Mouse (Mus musculus): ENCODE results near the gene Pik3ap1. TPM values are rescaled to one million over a fixed set of nuclear protein-coding genes. Genes with fewer than 3 reads are reported as not detected.

Pik3ap1 gene
- polyA plus RNA-seq, 1 experiment from 2014 or later = 2.0 TPM

- Histone ChIP-seq H3K4me1 (peaks cover 5% of the 10 kb centered on the region), H3K9ac (no peak overlapping the region), H3K4me3 (no peak overlapping the region), H3K9me3 (no peaks in the 10 kb centered on the region), H3K27ac (replicated peaks) (no peak overlapping the region), H3K27me3 (replicated peaks) (no peaks in the 10 kb centered on the region), H3K36me3 (no peaks in the 10 kb centered on the region), H3K4me2 (no peak overlapping the region)
- WGBS = 71% methylated on average over 7 of the region's 7 CpGs
- ATAC-seq (ENCODE audit: extremely low read depth, insufficient number of reproducible peaks, low FRiP score, low TSS enrichment) = no peak
These were observed 114.0 kb downstream of the Pik3ap1 start for GRCm38 (mm10) chr19:41270906-41271305.

- Histone ChIP-seq H3K4me3 (no peak overlapping the region), H3K9ac (no peak overlapping the region), H3K27me3 (replicated peaks) (no peaks in the 10 kb centered on the region), H3K36me3 (no peaks in the 10 kb centered on the region), H3K4me2 (no peak overlapping the region), H3K9me3 (no peaks in the 10 kb centered on the region), H3K27ac (replicated peaks) (no peak overlapping the region; the same call in 1 of the 2 replicates), H3K4me1 (peaks cover 5% of the 10 kb centered on the region)
- WGBS = 44% methylated on average over 9 of the region's 9 CpGs
- ATAC-seq (ENCODE audit: extremely low read depth, insufficient number of reproducible peaks, low FRiP score, low TSS enrichment) = no peak
These were observed 114.7 kb downstream of the Pik3ap1 start for GRCm38 (mm10) chr19:41270151-41270727.

GRCm38 (mm10) chr19:41266251-41266901, 118.5 kb downstream of the Pik3ap1 start:
- Histone ChIP-seq H3K4me3 (no peak overlapping the region), H3K4me1 (peaks cover 25% of the 10 kb centered on the region), H3K27me3 (replicated peaks) (no peaks in the 10 kb centered on the region), H3K4me2 (no peak overlapping the region), H3K36me3 (no peaks in the 10 kb centered on the region), H3K9ac (no peak overlapping the region), H3K9me3 (no peaks in the 10 kb centered on the region), H3K27ac (replicated peaks) (no peak overlapping the region)
- no peak for ATAC-seq (ENCODE audit: extremely low read depth, insufficient number of reproducible peaks, low FRiP score, low TSS enrichment)
- 52% methylated on average over 8 of the region's 8 CpGs for WGBS

GRCm38 (mm10) chr19:41264331-41264799, 120.5 kb downstream of the Pik3ap1 start:
- no peak for ATAC-seq (ENCODE audit: extremely low read depth, insufficient number of reproducible peaks, low FRiP score, low TSS enrichment)
- peak overlapping the region; percentile 99 for H3K27ac ChIP-seq (replicated peaks)
- no peaks in the 10 kb centered on the region for H3K27me3 ChIP-seq (replicated peaks)
- H3K4me2 ChIP-seq = peak overlapping the region; percentile 75
- 26% methylated on average over 13 of the region's 13 CpGs for WGBS
- H3K36me3 ChIP-seq = peaks cover 5% of the 10 kb centered on the region; the same call in 1 of the 2 replicates
- peak overlapping the region; percentile 96 for H3K4me3 ChIP-seq
- no peaks in the 10 kb centered on the region for H3K9me3 ChIP-seq
- peak overlapping the region; percentile 94 for H3K9ac ChIP-seq
- peaks cover 39% of the 10 kb centered on the region for H3K4me1 ChIP-seq

GRCm38 (mm10) chr19:41263630-41264295, 121.1 kb downstream of the Pik3ap1 start, which contains the start of gene Tm9sf3:
Gene Tm9sf3, minus strand, starts transcription at chr19:41263997.
- under 1% methylated on average over 61 of the region's 98 CpGs for WGBS
- peak; percentile 74 for ATAC-seq (ENCODE audit: extremely low read depth, insufficient number of reproducible peaks, low FRiP score, low TSS enrichment)
- Histone ChIP-seq H3K4me3 (peak within 1 kb of the TSS; percentile 96), H3K9ac (peak within 1 kb of the TSS; percentile 94), H3K27me3 (replicated peaks) (no peaks in the 10 kb centered on the region), H3K4me1 (peaks cover 45% of the 10 kb centered on the region), H3K9me3 (no peaks in the 10 kb centered on the region), H3K27ac (replicated peaks) (peak within 1 kb of the TSS; percentile 99), H3K36me3 (peaks cover 5% of the 10 kb centered on the region; the same call in 1 of the 2 replicates), H3K4me2 (peak within 1 kb of the TSS; percentile 75)

- H3K9me3 ChIP-seq = no peaks in the 10 kb centered on the region
- H3K9ac ChIP-seq = peak overlapping the region; percentile 94
- ATAC-seq (ENCODE audit: extremely low read depth, insufficient number of reproducible peaks, low FRiP score, low TSS enrichment) = peak; percentile 65
- no peaks in the 10 kb centered on the region for H3K27me3 ChIP-seq (replicated peaks)
- 4% methylated on average over 50 of the region's 51 CpGs for WGBS
- H3K27ac ChIP-seq (replicated peaks) = peak overlapping the region; percentile 99
- H3K4me1 ChIP-seq = peaks cover 51% of the 10 kb centered on the region
- H3K36me3 ChIP-seq = peaks cover 5% of the 10 kb centered on the region; the same call in 1 of the 2 replicates
- peak overlapping the region; percentile 75 for H3K4me2 ChIP-seq
- peak overlapping the region; percentile 96 for H3K4me3 ChIP-seq
These were observed 121.9 kb downstream of the Pik3ap1 start for GRCm38 (mm10) chr19:41262712-41263629.

GRCm38 (mm10) chr19:41260736-41261135, 124.2 kb downstream of the Pik3ap1 start:
- Histone ChIP-seq H3K27me3 (replicated peaks) (no peaks in the 10 kb centered on the region), H3K4me1 (peaks cover 64% of the 10 kb centered on the region), H3K4me2 (no peak overlapping the region), H3K4me3 (no peak overlapping the region), H3K9me3 (no peaks in the 10 kb centered on the region), H3K9ac (no peak overlapping the region), H3K27ac (replicated peaks) (no peak overlapping the region), H3K36me3 (peaks cover 7% of the 10 kb centered on the region)
- no peak for ATAC-seq (ENCODE audit: extremely low read depth, insufficient number of reproducible peaks, low FRiP score, low TSS enrichment)
- WGBS = 91% methylated on average over 3 of the region's 3 CpGs

GRCm38 (mm10) chr19:41259256-41259655, 125.6 kb downstream of the Pik3ap1 start:
- Histone ChIP-seq H3K9me3 (no peaks in the 10 kb centered on the region), H3K4me2 (no peak overlapping the region), H3K27me3 (replicated peaks) (no peaks in the 10 kb centered on the region), H3K9ac (no peak overlapping the region), H3K4me1 (peaks cover 56% of the 10 kb centered on the region), H3K36me3 (peaks cover 15% of the 10 kb centered on the region), H3K4me3 (no peak overlapping the region), H3K27ac (replicated peaks) (no peak overlapping the region)
- no peak for ATAC-seq (ENCODE audit: extremely low read depth, insufficient number of reproducible peaks, low FRiP score, low TSS enrichment)
- 75% methylated on average over 6 of the region's 6 CpGs for WGBS

GRCm38 (mm10) chr19:41258707-41259106, 126.2 kb downstream of the Pik3ap1 start:
- no peak overlapping the region for H3K27ac ChIP-seq (replicated peaks)
- no peaks in the 10 kb centered on the region for H3K9me3 ChIP-seq
- H3K27me3 ChIP-seq (replicated peaks) = no peaks in the 10 kb centered on the region
- no peak overlapping the region for H3K9ac ChIP-seq
- peaks cover 17% of the 10 kb centered on the region for H3K36me3 ChIP-seq
- ATAC-seq (ENCODE audit: extremely low read depth, insufficient number of reproducible peaks, low FRiP score, low TSS enrichment) = no peak
- H3K4me1 ChIP-seq = peaks cover 56% of the 10 kb centered on the region
- H3K4me3 ChIP-seq = no peak overlapping the region
- H3K4me2 ChIP-seq = no peak overlapping the region
- 49% methylated on average over 2 of the region's 2 CpGs for WGBS

- Histone ChIP-seq H3K9ac (no peak overlapping the region), H3K4me3 (no peak overlapping the region), H3K4me1 (peaks cover 49% of the 10 kb centered on the region), H3K9me3 (no peaks in the 10 kb centered on the region), H3K4me2 (no peak overlapping the region), H3K27me3 (replicated peaks) (no peaks in the 10 kb centered on the region), H3K36me3 (peaks cover 26% of the 10 kb centered on the region), H3K27ac (replicated peaks) (no peak overlapping the region)
- WGBS = 67% methylated on average over 5 of the region's 5 CpGs
- ATAC-seq (ENCODE audit: extremely low read depth, insufficient number of reproducible peaks, low FRiP score, low TSS enrichment) = no peak
These were observed 130.3 kb downstream of the Pik3ap1 start for GRCm38 (mm10) chr19:41254584-41254983.

All from heart, embryonic 13.5 days (tissue).